Mouse (Mus musculus) heart, postnatal 36 days (tissue): ENCODE measurements around the gene Ankrd42. TPM values are rescaled to one million over a fixed set of nuclear protein-coding genes. Genes with fewer than 3 reads are reported as not detected.

ENCODE experiments used
- DNase-seq, 2 experiments: peaks; one replicate each; pipeline ENCODE4 v3.0.0; 2021 to 2022
- intact Hi-C: fragments of 180-260 bp; cut with DNase I; formaldehyde crosslinking; loops from one replicate; pipeline ENCODE4 v1.15.1; 2025
- total RNA-seq, 2 experiments: library from RNA; stranded (reverse); gene quantifications; 2 replicates each; pipeline ENCODE4 v1.2.3; 2021

Gene Ankrd42
- total RNA-seq, 2 experiments from 2014 or later = 0.89 to 1.2 TPM

DNA sequence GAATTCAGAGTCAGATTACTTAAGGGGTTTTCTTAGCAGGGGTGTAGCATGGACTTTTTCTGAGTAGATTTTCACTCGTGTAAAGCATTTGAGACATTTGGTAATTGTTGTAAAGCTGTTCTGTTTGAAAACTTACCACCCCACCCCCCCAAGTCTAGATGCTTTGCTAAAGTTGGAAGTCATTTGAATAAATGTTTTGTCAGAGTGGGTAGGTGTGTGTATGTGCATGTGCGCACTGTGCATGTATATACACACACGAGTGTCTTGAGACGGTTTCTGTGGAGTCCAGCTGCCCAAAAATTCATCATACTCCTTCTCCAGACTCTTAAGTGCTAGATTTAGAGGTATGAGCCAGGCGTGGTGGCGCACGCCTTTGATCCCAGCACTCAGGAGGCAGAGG lies 53.4 kb downstream of the Ankrd42 start:
- DNase-seq = no peak
- intact Hi-C loops = no loop called here

DNA sequence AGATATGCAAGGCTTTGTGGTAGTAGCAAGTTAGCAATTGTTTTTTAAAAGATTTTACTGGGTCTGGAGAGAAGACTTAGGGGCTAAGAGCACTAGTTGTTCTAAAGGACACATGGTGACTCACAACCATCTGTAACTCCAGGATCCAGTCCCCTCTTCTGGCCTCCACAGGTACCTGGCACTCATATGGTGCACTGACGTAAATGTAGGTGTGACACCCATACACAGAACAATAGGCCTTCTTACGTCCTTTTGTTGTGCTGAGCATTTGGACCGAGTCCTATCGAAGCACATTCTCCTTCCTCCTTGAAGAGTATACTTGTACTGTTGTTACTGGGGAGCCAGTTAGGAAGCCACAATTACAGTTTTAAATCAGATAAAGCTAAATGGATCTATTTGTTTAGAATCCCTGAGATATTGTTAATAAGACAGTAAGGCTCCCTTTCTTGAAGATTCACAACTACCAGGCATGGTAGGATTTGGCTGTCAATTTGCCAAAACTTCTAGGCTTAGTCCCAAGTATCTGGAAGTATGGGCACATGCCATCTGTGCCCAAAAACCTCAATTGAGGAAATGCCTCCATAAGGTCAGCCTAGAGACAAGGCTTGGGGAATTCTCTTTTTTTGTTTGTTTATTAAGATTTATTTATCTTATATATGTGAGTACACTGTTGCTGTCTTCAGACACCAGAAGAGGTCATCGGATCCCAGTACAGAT lies 56.3 kb downstream of the Ankrd42 start:
- no peak for DNase-seq
- intact Hi-C loops = no loop called here

DNA sequence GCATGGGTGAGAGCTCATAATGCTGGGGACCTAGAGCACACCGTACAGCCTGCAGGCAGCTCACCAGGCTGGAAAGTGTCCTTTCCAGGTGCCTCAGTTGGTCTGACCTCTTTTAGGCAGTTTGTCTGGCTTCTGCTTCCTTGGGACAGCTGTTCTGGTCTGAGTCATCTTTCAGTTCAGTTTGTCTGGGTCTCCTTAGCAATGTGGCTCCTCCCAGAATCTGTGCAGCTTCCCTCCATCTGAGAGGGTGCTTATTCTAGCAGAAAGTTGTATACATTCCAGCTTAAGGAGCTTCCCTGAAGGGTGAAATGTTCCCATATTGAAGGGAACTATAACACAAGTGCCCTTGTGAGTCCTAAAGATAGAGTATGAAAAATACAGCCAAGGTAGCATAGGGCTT lies 70.2 kb downstream of the Ankrd42 start:
- no peak for DNase-seq
- intact Hi-C loops = loop anchor here (5.0 kb wide), 1 partner anchor 266 kb away; no protein-coding TSS in a partner anchor

- intact Hi-C loops = loop anchor here (2.0 to 5.0 kb wide), 3 partner anchors 76 to 312 kb away; partner anchors contain the start of genes Ankrd42 and Rab30
- DNase-seq = peak; percentile 83 to 93
These were observed 75.7 kb downstream of the Ankrd42 start, which contains the start of gene Ccdc90b for GRCm38 (mm10) chr7:92560986-92561876. Gene Ccdc90b (plus strand): TSS chr7:92561149.

- intact Hi-C loops = no loop called here
These were observed 78.2 kb downstream of the Ankrd42 start for GRCm38 (mm10) chr7:92558744-92559143.

GRCm38 (mm10) chr7:92550990-92551392 lies 86.0 kb downstream of the Ankrd42 start:
- intact Hi-C loops = loop anchor here (2.0 kb wide), 1 partner anchor 448 kb away; no protein-coding TSS in a partner anchor
- DNase-seq = no peak

More at GRCm38 (mm10) chr7:92558744-92559143, 78.2 kb downstream of the Ankrd42 start:
- DNase-seq = no peak

GRCm38 (mm10) chr7:92550248-92550989 lies 86.5 kb downstream of the Ankrd42 start:
- no peak for DNase-seq
- intact Hi-C loops = loop anchor here (2.0 kb wide), 1 partner anchor 448 kb away; no protein-coding TSS in a partner anchor

GRCm38 (mm10) chr7:92546763-92547162 lies 90.2 kb downstream of the Ankrd42 start:
- intact Hi-C loops = loop anchor here (5.0 kb wide), 1 partner anchor 229 kb away; no protein-coding TSS in a partner anchor
- DNase-seq = no peak

DNA sequence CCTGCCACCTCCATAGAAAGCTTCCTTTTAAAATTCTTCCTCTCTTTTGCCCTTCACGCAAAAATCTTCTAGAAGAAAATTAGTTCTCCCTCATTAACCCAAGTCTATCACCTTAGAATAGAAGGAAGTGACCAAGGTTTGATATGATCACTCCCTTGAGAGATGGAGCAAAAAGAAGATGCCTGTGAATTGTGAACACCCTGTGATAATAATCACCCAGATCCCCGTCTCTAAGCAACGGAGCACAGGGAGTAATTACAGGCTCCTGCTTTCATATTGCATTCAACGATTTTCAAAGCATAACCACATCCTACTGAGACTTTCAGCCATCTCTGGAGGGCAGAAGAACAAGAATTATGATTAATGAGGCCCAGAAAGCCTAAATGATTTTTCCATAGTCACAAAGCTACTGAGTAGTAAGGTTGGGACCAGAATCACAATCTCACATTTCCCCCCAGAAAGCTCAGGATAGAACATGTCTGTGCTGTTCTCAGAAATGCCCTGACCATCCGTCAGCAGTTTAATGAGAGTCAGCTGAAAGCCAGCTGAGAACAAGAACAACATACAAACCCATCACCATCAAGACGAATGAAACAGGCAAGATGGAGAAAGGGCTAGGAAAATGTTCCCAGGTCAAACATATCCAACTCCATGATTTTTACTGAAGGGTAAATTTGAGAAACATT lies 104.4 kb downstream of the Ankrd42 start:
- intact Hi-C loops = no loop called here

More for the DNA sequence above, 104.4 kb downstream of the Ankrd42 start:
- no peak for DNase-seq

Other genes with a start within 250 kb of the Ankrd42 start
- 10 to 100 TPM; 38.4 to 39.2 TPM for gene Ccdc90b, start 76.0 kb downstream of the Ankrd42 start, total RNA-seq
- 10 to 100 TPM; 21.2 to 28.8 TPM for gene Pcf11, start 32.8 kb upstream of the Ankrd42 start, total RNA-seq
- 10 to 100 TPM in 1 of 2 experiments, 1 to 10 TPM in 1; 8.8 to 24.1 TPM for gene Rab30, start 104.5 kb upstream of the Ankrd42 start, total RNA-seq
- 1 to 10 TPM in 1 of 2 experiments, under 1 TPM in 1; 0.46 to 1.1 TPM for gene Ddias, start 237.1 kb upstream of the Ankrd42 start, total RNA-seq
- 10 to 100 TPM; 13.6 to 19.3 TPM for gene Prcp, start 237.3 kb upstream of the Ankrd42 start, total RNA-seq